16 mouse cellular contexts compared by ENCODE assay signal in the genomic region with DNA sequence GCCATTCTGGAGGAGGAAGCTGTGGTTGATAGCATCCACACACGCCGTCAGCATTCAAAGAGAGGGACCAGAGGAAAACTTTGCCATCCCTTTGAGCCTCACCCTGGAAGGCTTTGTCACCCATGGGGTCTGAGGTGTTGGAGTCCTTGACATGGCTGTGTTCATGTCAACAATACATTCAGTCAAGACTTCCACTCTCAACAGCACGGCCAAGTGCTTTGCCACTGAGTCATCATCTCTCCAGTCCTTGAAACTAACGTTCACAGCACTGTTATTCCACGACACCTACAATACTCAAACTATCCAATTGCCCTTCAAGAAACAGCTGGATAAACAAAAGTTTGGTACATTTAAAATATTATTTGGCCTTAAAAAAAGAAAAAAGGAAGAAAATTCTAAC.
"Had no signal": no experiment of that assay in that cellular context is flagged by ENCODE, and none has a peak within 500 bp of the region (broad histone marks: within the 10 kb centered on the region; RNA-seq: fewer than 3 reads in every experiment).

No protein-coding gene starts in this region.

- ATAC-seq: hindbrain, postnatal 0 days; liver, embryonic 12.5 days had no signal

- DNase-seq: gastrocnemius, adult 2 months; gastrocnemius, postnatal 10 days; gastrocnemius, postnatal 25 days; heart, adult 18-20 months; heart, postnatal 10 days; heart, postnatal 36 days; kidney, adult 11 months; kidney, adult 2 months; kidney, adult 9 months; kidney, postnatal 14 days; kidney, postnatal 36 days; layer of hippocampus, adult 9-11 months; layer of hippocampus, postnatal 36 days; left cerebral cortex, postnatal 4 days had no signal
